Mouse (Mus musculus): ENCODE results near the gene Rbm44. TPM values are rescaled to one million over a fixed set of nuclear protein-coding genes. Genes with fewer than 3 reads are reported as not detected.

The Rbm44 gene
- polyA plus RNA-seq, 1 experiment: 0.07 TPM

- TF ChIP-seq FLI1 (IDR thresholded peaks at IDR 0.05; ENCODE audit: low read length) (no peak), GATA1 (IDR thresholded peaks at IDR 0.05; ENCODE audit: borderline replicate concordance, low read length) (no peak)
- Histone ChIP-seq H3K4me3 (replicated peaks) (peak overlapping the region; percentile 80), H3K4me1 (peaks cover 84% of the 10 kb centered on the region), H3K9me3 (peaks cover 26% of the 10 kb centered on the region), H3K36me3 (replicated peaks; ENCODE audit: low read length) (peaks cover 28% of the 10 kb centered on the region), H3K27me3 (replicated peaks) (peaks cover 11% of the 10 kb centered on the region)
Observed at GRCm38 (mm10) chr1:91187315-91187714, 42.4 kb downstream of the Rbm44 start.

- H3K9me3 ChIP-seq: peaks cover 26% of the 10 kb centered on the region
- H3K36me3 ChIP-seq (replicated peaks; ENCODE audit: low read length): peaks cover 28% of the 10 kb centered on the region
- peak; percentile 41; the same call in 1 of the 3 replicates for TF ChIP-seq GATA1 (IDR thresholded peaks at IDR 0.05; ENCODE audit: borderline replicate concordance, low read length)
- no peak for TF ChIP-seq FLI1 (IDR thresholded peaks at IDR 0.05; ENCODE audit: low read length)
- peaks cover 6% of the 10 kb centered on the region for H3K27me3 ChIP-seq (replicated peaks)
- peak overlapping the region; percentile 83 for H3K4me3 ChIP-seq (replicated peaks)
- H3K4me1 ChIP-seq: peaks cover 84% of the 10 kb centered on the region
Observed at GRCm38 (mm10) chr1:91187786-91188640, 43.1 kb downstream of the Rbm44 start.

- no peak overlapping the region for H3K4me3 ChIP-seq (replicated peaks)
- H3K27me3 ChIP-seq (replicated peaks): peaks cover 4% of the 10 kb centered on the region
- H3K4me1 ChIP-seq: peaks cover 90% of the 10 kb centered on the region
- peaks cover 26% of the 10 kb centered on the region for H3K9me3 ChIP-seq
- peaks cover 28% of the 10 kb centered on the region for H3K36me3 ChIP-seq (replicated peaks; ENCODE audit: low read length)
- TF ChIP-seq GATA1 (IDR thresholded peaks at IDR 0.05; ENCODE audit: borderline replicate concordance, low read length) (no peak), FLI1 (IDR thresholded peaks at IDR 0.05; ENCODE audit: low read length) (no peak)
Observed at GRCm38 (mm10) chr1:91188851-91189460, 44.1 kb downstream of the Rbm44 start.

GRCm38 (mm10) chr1:91192184-91192583 is 47.3 kb downstream of the Rbm44 start:
- Histone ChIP-seq H3K27me3 (replicated peaks) (no peaks in the 10 kb centered on the region), H3K36me3 (replicated peaks; ENCODE audit: low read length) (peaks cover 15% of the 10 kb centered on the region), H3K9me3 (no peaks in the 10 kb centered on the region), H3K4me3 (replicated peaks) (peak overlapping the region; percentile 4), H3K4me1 (peaks cover 94% of the 10 kb centered on the region)
- no peak for TF ChIP-seq FLI1 (IDR thresholded peaks at IDR 0.05; ENCODE audit: low read length)

GRCm38 (mm10) chr1:91193242-91193641 is 48.4 kb downstream of the Rbm44 start:
- Histone ChIP-seq H3K4me3 (replicated peaks) (peak overlapping the region; percentile 81), H3K36me3 (replicated peaks; ENCODE audit: low read length) (peaks cover 21% of the 10 kb centered on the region), H3K4me1 (peaks cover 94% of the 10 kb centered on the region), H3K9me3 (no peaks in the 10 kb centered on the region), H3K27me3 (replicated peaks) (no peaks in the 10 kb centered on the region)
- no peak for TF ChIP-seq GATA1 (IDR thresholded peaks at IDR 0.05; ENCODE audit: borderline replicate concordance, low read length)
- no peak for TF ChIP-seq FLI1 (IDR thresholded peaks at IDR 0.05; ENCODE audit: low read length)

GRCm38 (mm10) chr1:91193680-91194079 is 48.8 kb downstream of the Rbm44 start:
- no peaks in the 10 kb centered on the region for H3K9me3 ChIP-seq
- peaks cover 94% of the 10 kb centered on the region for H3K4me1 ChIP-seq
- H3K4me3 ChIP-seq (replicated peaks): peak overlapping the region; percentile 81
- H3K36me3 ChIP-seq (replicated peaks; ENCODE audit: low read length): peaks cover 25% of the 10 kb centered on the region
- TF ChIP-seq FLI1 (IDR thresholded peaks at IDR 0.05; ENCODE audit: low read length): no peak
- TF ChIP-seq GATA1 (IDR thresholded peaks at IDR 0.05; ENCODE audit: borderline replicate concordance, low read length): no peak
- no peaks in the 10 kb centered on the region for H3K27me3 ChIP-seq (replicated peaks)

GRCm38 (mm10) chr1:91199793-91200192 is 54.9 kb downstream of the Rbm44 start:
- no peak for TF ChIP-seq FLI1 (IDR thresholded peaks at IDR 0.05; ENCODE audit: low read length)
- TF ChIP-seq GATA1 (IDR thresholded peaks at IDR 0.05; ENCODE audit: borderline replicate concordance, low read length): no peak
- Histone ChIP-seq H3K27me3 (replicated peaks) (no peaks in the 10 kb centered on the region), H3K36me3 (replicated peaks; ENCODE audit: low read length) (peaks cover 37% of the 10 kb centered on the region), H3K4me1 (peaks cover 67% of the 10 kb centered on the region), H3K4me3 (replicated peaks) (peak overlapping the region; percentile 38), H3K9me3 (no peaks in the 10 kb centered on the region)

- Histone ChIP-seq H3K9me3 (no peaks in the 10 kb centered on the region), H3K4me3 (replicated peaks) (no peak overlapping the region), H3K27me3 (replicated peaks) (no peaks in the 10 kb centered on the region), H3K36me3 (replicated peaks; ENCODE audit: low read length) (peaks cover 35% of the 10 kb centered on the region), H3K4me1 (peaks cover 62% of the 10 kb centered on the region)
- TF ChIP-seq FLI1 (IDR thresholded peaks at IDR 0.05; ENCODE audit: low read length) (no peak), GATA1 (IDR thresholded peaks at IDR 0.05; ENCODE audit: borderline replicate concordance, low read length) (no peak)
Observed at GRCm38 (mm10) chr1:91201122-91201521, 56.2 kb downstream of the Rbm44 start.

- H3K4me1 ChIP-seq: peaks cover 54% of the 10 kb centered on the region
- no peaks in the 10 kb centered on the region for H3K9me3 ChIP-seq
- H3K36me3 ChIP-seq (replicated peaks; ENCODE audit: low read length): peaks cover 26% of the 10 kb centered on the region
- H3K27me3 ChIP-seq (replicated peaks): peaks cover 2% of the 10 kb centered on the region
- TF ChIP-seq FLI1 (IDR thresholded peaks at IDR 0.05; ENCODE audit: low read length) (no peak), GATA1 (IDR thresholded peaks at IDR 0.05; ENCODE audit: borderline replicate concordance, low read length) (no peak)
- no peak overlapping the region for H3K4me3 ChIP-seq (replicated peaks)
Observed at GRCm38 (mm10) chr1:91204221-91204765, 59.4 kb downstream of the Rbm44 start.

GRCm38 (mm10) chr1:91205651-91206050 is 60.8 kb downstream of the Rbm44 start:
- peaks cover 57% of the 10 kb centered on the region for H3K4me1 ChIP-seq
- no peaks in the 10 kb centered on the region for H3K9me3 ChIP-seq
- H3K4me3 ChIP-seq (replicated peaks): no peak overlapping the region
- peaks cover 23% of the 10 kb centered on the region for H3K36me3 ChIP-seq (replicated peaks; ENCODE audit: low read length)
- no peak for TF ChIP-seq FLI1 (IDR thresholded peaks at IDR 0.05; ENCODE audit: low read length)
- TF ChIP-seq GATA1 (IDR thresholded peaks at IDR 0.05; ENCODE audit: borderline replicate concordance, low read length): no peak
- H3K27me3 ChIP-seq (replicated peaks): peaks cover 8% of the 10 kb centered on the region

All from megakaryocyte, embryonic 14.5 days (primary cell).